Mouse (Mus musculus): ENCODE results near the gene Ppp3ca. TPM values are rescaled to one million over a fixed set of nuclear protein-coding genes. Genes with fewer than 3 reads are reported as not detected.

Gene Ppp3ca
- polyA plus RNA-seq, 1 experiment from 2014 or later = 145 TPM

DNA sequence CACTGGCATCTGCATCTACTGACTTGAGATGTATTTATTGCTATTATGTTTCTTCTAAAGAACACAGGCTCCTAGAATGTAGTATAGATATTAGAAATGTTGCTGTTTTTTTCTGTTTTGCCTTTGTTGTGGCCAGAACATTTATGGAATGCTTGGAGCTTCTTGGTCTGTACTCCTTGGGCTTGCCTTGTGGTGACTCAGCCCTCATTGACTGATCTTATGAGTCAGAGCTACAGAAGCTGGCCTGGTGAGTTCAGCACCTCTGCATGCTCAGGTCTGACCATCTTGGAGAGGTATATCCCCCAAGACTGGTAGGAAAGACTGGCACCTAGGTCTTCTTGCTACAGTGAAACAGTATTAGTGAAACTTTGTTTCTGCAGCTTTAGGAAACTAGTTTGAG is 52.6 kb downstream of the Ppp3ca start:
- Histone ChIP-seq H3K4me2 (ENCODE audit: low read length) (no peak overlapping the region), H3K9me3 (ENCODE audit: control insufficient read depth, low read length) (no peaks in the 10 kb centered on the region), H3K9ac (replicated peaks; ENCODE audit: low read length) (no peak overlapping the region), H3K27me3 (ENCODE audit: control insufficient read depth, insufficient read depth, low read length) (no peaks in the 10 kb centered on the region), H3K4me3 (replicated peaks; ENCODE audit: low read depth, low read length) (no peak overlapping the region), H3K36me3 (ENCODE audit: control insufficient read depth, insufficient read depth, low read length) (no peaks in the 10 kb centered on the region), H3K4me1 (ENCODE audit: control insufficient read depth, insufficient read depth, low read length) (no peaks in the 10 kb centered on the region), H3K27ac (replicated peaks; ENCODE audit: low read depth, low read length) (no peak overlapping the region)
- DNase-seq (no peak), ATAC-seq (ENCODE audit: low FRiP score, low TSS enrichment) (no peak)

DNA sequence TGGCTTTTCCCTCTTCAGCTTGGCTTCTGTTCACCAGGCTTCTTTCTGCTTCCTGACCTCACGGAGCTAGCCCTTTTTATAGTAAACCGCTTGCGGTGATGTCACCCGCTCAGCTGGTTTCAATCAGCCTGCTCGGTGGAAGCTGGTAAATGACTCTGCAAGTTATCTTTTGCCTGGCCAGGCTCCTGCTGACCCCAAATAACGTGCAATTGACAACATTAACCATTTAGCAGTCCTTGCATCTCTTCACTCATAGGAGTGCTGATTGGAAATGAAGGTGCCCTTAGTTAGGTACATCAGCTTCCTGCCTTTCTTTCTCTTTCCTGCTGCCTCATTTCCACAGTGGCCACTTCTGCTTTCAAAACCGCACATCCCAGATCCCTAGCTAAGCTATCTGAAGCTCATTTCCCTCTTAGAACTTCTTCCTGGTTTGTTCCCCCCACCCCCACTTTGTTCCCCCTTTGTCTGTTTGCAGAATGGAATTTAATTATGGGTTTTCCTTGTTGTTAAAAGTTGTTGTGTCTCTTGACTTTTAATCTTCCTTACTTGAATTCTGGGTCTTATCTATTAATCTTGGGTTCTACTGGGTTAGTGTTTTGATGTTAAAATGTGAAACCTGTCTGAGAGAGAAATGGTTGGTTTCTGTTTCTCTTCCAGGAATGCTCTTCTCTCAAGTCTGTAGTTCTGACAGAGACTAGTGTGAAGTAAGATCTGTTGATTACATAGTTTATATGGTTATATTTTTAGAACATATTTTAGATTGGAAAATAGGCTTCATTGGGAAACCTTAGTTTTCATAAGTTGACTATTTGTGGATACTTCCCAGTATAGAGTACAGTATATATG is 55.6 kb downstream of the Ppp3ca start:
- Histone ChIP-seq H3K4me1 (ENCODE audit: control insufficient read depth, insufficient read depth, low read length) (0 out of 2 replicates have a peak, but pooled peaks cover 6% of the 10 kb centered on the region), H3K36me3 (ENCODE audit: control insufficient read depth, insufficient read depth, low read length) (no peaks in the 10 kb centered on the region), H3K9me3 (ENCODE audit: control insufficient read depth, low read length) (no peaks in the 10 kb centered on the region), H3K4me2 (ENCODE audit: low read length) (no peak overlapping the region), H3K27ac (replicated peaks; ENCODE audit: low read depth, low read length) (no peak overlapping the region), H3K4me3 (replicated peaks; ENCODE audit: low read depth, low read length) (no peak overlapping the region), H3K9ac (replicated peaks; ENCODE audit: low read length) (no peak overlapping the region), H3K27me3 (ENCODE audit: control insufficient read depth, insufficient read depth, low read length) (no peaks in the 10 kb centered on the region)
- no peak for ATAC-seq (ENCODE audit: low FRiP score, low TSS enrichment)
- no peak for DNase-seq
- WGBS = 80% methylated on average over 7 of the region's 7 CpGs

DNA sequence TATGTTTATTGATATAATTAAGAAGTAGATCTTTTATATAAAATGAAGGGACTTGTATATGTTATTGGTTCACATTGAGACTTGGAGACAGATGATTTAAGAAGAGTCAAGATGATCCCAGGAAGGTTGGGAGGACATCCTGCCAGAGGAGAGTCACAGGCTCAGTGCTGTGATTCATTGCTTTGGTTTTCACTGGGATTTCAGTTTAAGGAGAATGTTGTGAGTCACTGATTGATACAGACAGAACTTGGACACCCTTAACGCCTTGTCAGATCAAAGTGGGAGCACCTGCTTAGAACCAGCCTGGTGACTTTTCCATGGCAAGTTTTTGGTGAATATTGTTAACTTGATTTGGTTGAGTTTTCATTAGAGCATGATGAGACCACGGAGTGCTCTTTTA is 58.0 kb downstream of the Ppp3ca start:
- H3K36me3 ChIP-seq (ENCODE audit: control insufficient read depth, insufficient read depth, low read length) = no peaks in the 10 kb centered on the region
- DNase-seq (no peak), ATAC-seq (ENCODE audit: low FRiP score, low TSS enrichment) (no peak)
- no peak overlapping the region for H3K27ac ChIP-seq (replicated peaks; ENCODE audit: low read depth, low read length)
- no peak overlapping the region for H3K4me3 ChIP-seq (replicated peaks; ENCODE audit: low read depth, low read length)
- 0 out of 2 replicates have a peak, but pooled peaks cover 6% of the 10 kb centered on the region for H3K4me1 ChIP-seq (ENCODE audit: control insufficient read depth, insufficient read depth, low read length)
- H3K9ac ChIP-seq (replicated peaks; ENCODE audit: low read length) = no peak overlapping the region
- no peak overlapping the region for H3K4me2 ChIP-seq (ENCODE audit: low read length)
- H3K27me3 ChIP-seq (ENCODE audit: control insufficient read depth, insufficient read depth, low read length) = no peaks in the 10 kb centered on the region
- WGBS = 94% methylated on average over 2 of the region's 2 CpGs
- H3K9me3 ChIP-seq (ENCODE audit: control insufficient read depth, low read length) = no peaks in the 10 kb centered on the region

DNA sequence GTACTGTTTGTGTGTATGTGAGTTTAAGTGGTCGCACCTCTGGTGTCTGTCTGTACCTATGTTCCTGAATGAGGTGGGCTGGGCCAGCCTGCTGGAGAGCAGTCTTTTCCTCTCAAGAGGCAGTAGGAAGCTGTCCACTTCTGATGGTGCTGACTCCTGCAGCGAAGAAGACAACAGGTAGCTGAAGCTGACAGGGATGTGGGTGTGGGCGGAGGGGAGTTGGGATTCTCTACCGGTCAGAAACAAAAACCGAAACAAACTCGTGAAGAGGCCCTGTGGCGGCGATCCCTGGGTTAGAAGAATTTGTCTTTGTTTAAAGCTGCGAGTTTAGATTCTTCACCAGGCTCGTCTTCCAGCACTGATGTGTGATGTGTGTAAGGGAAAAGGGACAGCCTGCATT is 60.1 kb downstream of the Ppp3ca start:
- ATAC-seq (ENCODE audit: low FRiP score, low TSS enrichment) (no peak), DNase-seq (no peak)
- no peak overlapping the region for H3K9ac ChIP-seq (replicated peaks; ENCODE audit: low read length)
- no peaks in the 10 kb centered on the region for H3K9me3 ChIP-seq (ENCODE audit: control insufficient read depth, low read length)
- 53% methylated on average over 10 of the region's 10 CpGs for WGBS
- H3K4me3 ChIP-seq (replicated peaks; ENCODE audit: low read depth, low read length) = no peak overlapping the region
- H3K27me3 ChIP-seq (ENCODE audit: control insufficient read depth, insufficient read depth, low read length) = no peaks in the 10 kb centered on the region
- 0 out of 2 replicates have a peak, but pooled peaks cover 6% of the 10 kb centered on the region for H3K4me1 ChIP-seq (ENCODE audit: control insufficient read depth, insufficient read depth, low read length)
- no peaks in the 10 kb centered on the region for H3K36me3 ChIP-seq (ENCODE audit: control insufficient read depth, insufficient read depth, low read length)
- no peak overlapping the region for H3K4me2 ChIP-seq (ENCODE audit: low read length)
- H3K27ac ChIP-seq (replicated peaks; ENCODE audit: low read depth, low read length) = no peak overlapping the region

DNA sequence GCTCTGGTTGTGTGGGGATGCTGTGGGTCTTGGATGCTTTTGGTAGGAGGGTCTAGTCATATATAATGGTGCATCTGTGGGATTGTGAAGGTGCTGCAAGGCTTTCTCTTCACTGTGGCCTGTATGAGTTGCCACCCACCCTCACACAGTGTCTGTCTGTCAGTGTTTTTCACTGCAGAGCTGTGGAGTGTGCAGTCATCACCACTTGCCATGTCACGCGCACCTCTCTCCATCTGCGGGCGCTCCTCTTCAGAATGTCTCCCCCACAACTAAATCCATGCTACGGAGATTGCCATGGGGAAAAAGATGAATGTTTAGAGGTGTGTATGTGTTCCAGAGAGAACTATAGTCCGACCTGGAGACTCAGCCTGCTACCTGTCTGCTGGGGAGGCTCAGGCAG is 61.7 kb downstream of the Ppp3ca start:
- Histone ChIP-seq H3K4me3 (replicated peaks; ENCODE audit: low read depth, low read length) (no peak overlapping the region), H3K36me3 (ENCODE audit: control insufficient read depth, insufficient read depth, low read length) (no peaks in the 10 kb centered on the region), H3K4me1 (ENCODE audit: control insufficient read depth, insufficient read depth, low read length) (peaks cover 13% of the 10 kb centered on the region; the same call in 1 of the 2 replicates), H3K27me3 (ENCODE audit: control insufficient read depth, insufficient read depth, low read length) (no peaks in the 10 kb centered on the region), H3K9me3 (ENCODE audit: control insufficient read depth, low read length) (no peaks in the 10 kb centered on the region), H3K4me2 (ENCODE audit: low read length) (no peak overlapping the region), H3K9ac (replicated peaks; ENCODE audit: low read length) (no peak overlapping the region), H3K27ac (replicated peaks; ENCODE audit: low read depth, low read length) (no peak overlapping the region)
- ATAC-seq (ENCODE audit: low FRiP score, low TSS enrichment) = no peak
- WGBS = 94% methylated on average over 6 of the region's 6 CpGs
- DNase-seq = no peak

DNA sequence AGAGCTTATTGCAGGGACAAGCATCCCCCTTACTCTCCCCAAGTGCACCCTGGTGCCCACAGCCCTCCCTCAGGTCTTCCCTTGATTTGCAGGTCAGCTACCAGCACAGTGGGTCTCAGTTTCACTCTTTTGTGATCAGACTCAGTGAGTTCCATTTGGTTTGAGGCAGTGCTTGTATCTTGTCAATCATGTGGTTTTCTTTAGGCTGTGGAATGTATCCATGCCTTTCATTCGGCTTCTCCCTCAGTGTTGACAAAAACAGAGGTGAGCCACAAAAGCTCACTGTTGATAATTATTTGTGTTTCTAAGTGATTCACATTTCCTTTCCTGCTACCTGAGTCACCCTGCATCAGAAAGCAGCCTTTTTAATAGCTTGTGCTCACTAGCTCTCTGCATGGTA is 66.1 kb downstream of the Ppp3ca start:
- Histone ChIP-seq H3K36me3 (ENCODE audit: control insufficient read depth, insufficient read depth, low read length) (no peaks in the 10 kb centered on the region), H3K9me3 (ENCODE audit: control insufficient read depth, low read length) (no peaks in the 10 kb centered on the region), H3K9ac (replicated peaks; ENCODE audit: low read length) (no peak overlapping the region), H3K4me2 (ENCODE audit: low read length) (no peak overlapping the region), H3K4me3 (replicated peaks; ENCODE audit: low read depth, low read length) (no peak overlapping the region), H3K27me3 (ENCODE audit: control insufficient read depth, insufficient read depth, low read length) (no peaks in the 10 kb centered on the region), H3K27ac (replicated peaks; ENCODE audit: low read depth, low read length) (no peak overlapping the region), H3K4me1 (ENCODE audit: control insufficient read depth, insufficient read depth, low read length) (peaks cover 7% of the 10 kb centered on the region; the same call in 1 of the 2 replicates)
- WGBS = 15% methylated on average over 1 of the region's 1 CpGs
- ATAC-seq (ENCODE audit: low FRiP score, low TSS enrichment) = no peak
- no peak for DNase-seq

DNA sequence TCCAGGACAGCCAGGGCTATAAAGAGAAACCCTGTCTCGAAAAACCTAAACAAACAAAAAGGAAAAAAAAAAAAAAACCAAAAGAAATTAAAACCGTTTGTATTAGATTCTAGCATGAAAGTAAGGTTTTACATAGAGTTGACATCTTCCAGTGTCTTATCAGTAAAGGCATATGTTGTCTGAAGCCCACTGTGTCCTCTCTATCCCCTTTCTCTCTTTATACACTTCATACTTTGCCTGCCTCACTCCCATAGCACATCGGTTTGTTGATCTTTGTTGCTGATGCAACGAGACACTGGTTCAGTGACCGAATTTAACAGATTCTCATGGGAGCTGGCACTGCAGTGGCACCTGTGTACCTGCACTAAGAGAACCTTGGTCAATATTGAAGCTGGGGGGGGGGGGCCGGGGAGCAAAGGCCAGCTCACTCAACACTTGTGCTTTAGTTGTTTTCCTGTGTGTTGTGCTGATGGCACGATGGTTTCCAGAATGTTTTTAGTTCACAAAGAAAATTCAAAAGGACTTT is 66.9 kb downstream of the Ppp3ca start:
- Histone ChIP-seq H3K4me2 (ENCODE audit: low read length) (no peak overlapping the region), H3K27ac (replicated peaks; ENCODE audit: low read depth, low read length) (no peak overlapping the region), H3K4me3 (replicated peaks; ENCODE audit: low read depth, low read length) (no peak overlapping the region), H3K9ac (replicated peaks; ENCODE audit: low read length) (no peak overlapping the region), H3K27me3 (ENCODE audit: control insufficient read depth, insufficient read depth, low read length) (no peaks in the 10 kb centered on the region), H3K36me3 (ENCODE audit: control insufficient read depth, insufficient read depth, low read length) (no peaks in the 10 kb centered on the region), H3K9me3 (ENCODE audit: control insufficient read depth, low read length) (no peaks in the 10 kb centered on the region), H3K4me1 (ENCODE audit: control insufficient read depth, insufficient read depth, low read length) (peaks cover 11% of the 10 kb centered on the region; the same call in 1 of the 2 replicates)
- 85% methylated on average over 7 of the region's 7 CpGs for WGBS
- ATAC-seq (ENCODE audit: low FRiP score, low TSS enrichment) = no peak
- no peak for DNase-seq

DNA sequence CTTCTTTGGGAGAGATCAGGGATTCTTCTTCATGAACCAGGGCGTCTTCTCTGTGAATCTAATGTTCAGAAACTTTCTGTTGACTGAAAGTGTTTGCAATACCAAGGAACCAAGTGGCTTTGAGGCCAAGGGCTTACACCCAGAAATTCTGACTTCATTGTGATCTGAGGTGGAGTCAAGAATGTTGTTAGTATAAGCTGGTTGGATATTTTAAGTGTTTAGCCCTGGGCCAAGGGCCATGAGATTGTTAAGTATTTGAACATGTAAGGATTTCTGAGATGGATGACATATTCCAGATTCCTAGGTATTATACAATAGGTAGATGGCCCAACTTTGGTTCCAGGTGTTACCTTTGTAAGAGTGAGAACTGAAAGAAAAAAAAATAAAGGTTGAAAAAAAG is 68.5 kb downstream of the Ppp3ca start:
- no peaks in the 10 kb centered on the region for H3K36me3 ChIP-seq (ENCODE audit: control insufficient read depth, insufficient read depth, low read length)
- no peak overlapping the region for H3K9ac ChIP-seq (replicated peaks; ENCODE audit: low read length)
- ATAC-seq (ENCODE audit: low FRiP score, low TSS enrichment) (no peak), DNase-seq (no peak)
- H3K27me3 ChIP-seq (ENCODE audit: control insufficient read depth, insufficient read depth, low read length) = no peaks in the 10 kb centered on the region
- 95% methylated on average over 1 of the region's 1 CpGs for WGBS
- no peak overlapping the region for H3K4me3 ChIP-seq (replicated peaks; ENCODE audit: low read depth, low read length)
- H3K4me1 ChIP-seq (ENCODE audit: control insufficient read depth, insufficient read depth, low read length) = peaks cover 11% of the 10 kb centered on the region; the same call in 1 of the 2 replicates
- H3K4me2 ChIP-seq (ENCODE audit: low read length) = no peak overlapping the region
- no peak overlapping the region for H3K27ac ChIP-seq (replicated peaks; ENCODE audit: low read depth, low read length)
- no peaks in the 10 kb centered on the region for H3K9me3 ChIP-seq (ENCODE audit: control insufficient read depth, low read length)

DNA sequence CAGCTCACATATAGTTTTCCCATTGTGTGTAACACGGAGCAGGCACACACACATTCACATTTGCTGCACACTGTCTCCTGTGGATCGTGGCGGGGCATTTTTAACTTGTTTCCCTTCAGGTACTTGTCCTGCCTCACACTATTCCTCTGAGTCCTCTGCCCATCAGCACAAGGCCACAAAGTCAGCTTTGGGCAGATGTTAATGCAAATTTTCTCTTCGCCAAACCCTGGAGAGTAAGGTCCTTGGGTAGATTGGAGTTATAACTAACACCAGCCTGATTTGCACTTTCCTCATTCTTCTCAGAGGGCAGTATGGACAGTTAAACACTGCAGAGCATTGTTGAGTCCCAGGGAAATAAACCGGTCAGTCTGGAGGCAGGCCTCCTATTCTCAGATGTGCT is 69.0 kb downstream of the Ppp3ca start:
- H3K9ac ChIP-seq (replicated peaks; ENCODE audit: low read length) = no peak overlapping the region
- no peak for DNase-seq
- WGBS = 85% methylated on average over 5 of the region's 5 CpGs
- ATAC-seq (ENCODE audit: low FRiP score, low TSS enrichment) = no peak
- H3K27ac ChIP-seq (replicated peaks; ENCODE audit: low read depth, low read length) = no peak overlapping the region
- H3K9me3 ChIP-seq (ENCODE audit: control insufficient read depth, low read length) = no peaks in the 10 kb centered on the region
- H3K27me3 ChIP-seq (ENCODE audit: control insufficient read depth, insufficient read depth, low read length) = no peaks in the 10 kb centered on the region
- H3K4me3 ChIP-seq (replicated peaks; ENCODE audit: low read depth, low read length) = no peak overlapping the region
- H3K4me2 ChIP-seq (ENCODE audit: low read length) = no peak overlapping the region
- peaks cover 11% of the 10 kb centered on the region; the same call in 1 of the 2 replicates for H3K4me1 ChIP-seq (ENCODE audit: control insufficient read depth, insufficient read depth, low read length)
- no peaks in the 10 kb centered on the region for H3K36me3 ChIP-seq (ENCODE audit: control insufficient read depth, insufficient read depth, low read length)

All from midbrain, embryonic 14.5 days (tissue).